Mouse (Mus musculus) heart, postnatal 0 days (tissue): ENCODE results near the gene Bptf. TPM values are rescaled to one million over a fixed set of nuclear protein-coding genes. Genes with fewer than 3 reads are reported as not detected.

Source experiments
- ATAC-seq: fragments of 200-750 bp; cut with Nextera tagmentation; 2 replicates; pipeline ENCODE4 v1.8.0; 2017; ENCODE audit warnings: low read depth, moderate number of reproducible peaks, moderate library complexity; ENCODE audit not compliant: insufficient read depth
- DNase-seq: peaks from one replicate; pipeline ENCODE4 v3.0.0-alpha.2; 2016; ENCODE audit warnings: low spot score
- H3K27ac ChIP-seq: fragments of 300-500 bp; sonication (generic); 2 replicates; pipeline ENCODE4 v1.5.1; 2014; ENCODE audit warnings: low read depth, mild to moderate bottlenecking
- H3K27me3 ChIP-seq: fragments of 300-500 bp; sonication (generic); 2 replicates; pipeline ENCODE4 v1.6.1; 2014; ENCODE audit warnings: low read length, mixed read lengths; ENCODE audit not compliant: control insufficient read depth, insufficient read depth
- H3K36me3 ChIP-seq: fragments of 300-500 bp; sonication (generic); replicated peaks from 2 replicates; pipeline ENCODE4 v1.6.1; 2014; ENCODE audit warnings: low read length, mixed read lengths; ENCODE audit not compliant: control insufficient read depth, insufficient read depth
- H3K4me1 ChIP-seq: fragments of 300-500 bp; sonication (generic); 2 replicates; pipeline ENCODE4 v1.6.1; 2014; ENCODE audit warnings: antibody characterized with exemption; ENCODE audit not compliant: control insufficient read depth, insufficient read depth
- H3K4me2 ChIP-seq: fragments of 300-500 bp; sonication (generic); 2 replicates; pipeline ENCODE4 v1.6.1; 2014; ENCODE audit warnings: low read depth, mild to moderate bottlenecking, low read length, moderate library complexity
- H3K4me3 ChIP-seq: fragments of 300-500 bp; sonication (generic); 2 replicates; pipeline ENCODE4 v1.5.1; 2014; ENCODE audit warnings: low read depth, low read length
- H3K9ac ChIP-seq: fragments of 300-500 bp; sonication (generic); replicated peaks from 2 replicates; pipeline ENCODE4 v1.6.1; 2014; ENCODE audit warnings: low read depth, low read length, mixed read lengths
- H3K9me3 ChIP-seq: fragments of 300-500 bp; sonication (generic); replicated peaks from 2 replicates; pipeline ENCODE4 v1.6.1; 2016; ENCODE audit warnings: low read length; ENCODE audit not compliant: control insufficient read depth
- CTCF ChIP-seq: IDR thresholded peaks from 2 replicates; pipeline ENCODE4 v1.5.1; 2016; ENCODE audit warnings: antibody characterized with exemption, control low read depth, low read depth
- EP300 ChIP-seq: IDR thresholded peaks from 2 replicates; pipeline ENCODE4 v1.6.1; 2016; ENCODE audit warnings: antibody characterized with exemption, low read depth
- WGBS: fragments of 180-500 bp; shearing (Covaris S2); extraction: QIAGEN DNeasy Blood & Tissue Kit; methylation state at CpG from one replicate; pipeline ENCODE4 v1.1.7; 2014; 5-methylcytosine and 5-hydroxymethylcytosine counted together
- polyA plus RNA-seq: library from polyadenylated mRNA; unstranded; fragments of >200 nt; fragmentation: Nextera tagmentation; extraction: Ambion mirVana; gene quantifications from 2 replicates; pipeline ENCODE4 v1.2.1, GENCODE M21; 2015
- total RNA-seq: library from RNA; depleted of rRNA; stranded (reverse); fragments of >200 nt; gene quantifications from 2 replicates; pipeline ENCODE4 v1.2.3, GENCODE M21; 2014; ENCODE audit warnings: low replicate concordance

The Bptf gene
- total and polyA plus RNA-seq, 2 experiments from 2014 or later: 11.8 to 13.7 TPM

GRCm38 (mm10) chr11:107106978-107107724, 24.8 kb downstream of the Bptf start:
- 57% methylated on average over 12 of the region's 12 CpGs for WGBS
- H3K9ac ChIP-seq: no peak overlapping the region
- H3K27me3 ChIP-seq: no peaks in the 10 kb centered on the region
- TF ChIP-seq EP300 (no peak), CTCF (no peak)
- H3K9me3 ChIP-seq: no peaks in the 10 kb centered on the region
- peaks cover 16% of the 10 kb centered on the region for H3K36me3 ChIP-seq
- H3K27ac ChIP-seq: peak overlapping the region; percentile 30; the same call in 1 of the 2 replicates
- H3K4me3 ChIP-seq: no peak overlapping the region
- H3K4me2 ChIP-seq: no peak overlapping the region
- DNase-seq (no peak), ATAC-seq (no peak)
- peaks cover 17% of the 10 kb centered on the region for H3K4me1 ChIP-seq

GRCm38 (mm10) chr11:107106461-107106860, 25.5 kb downstream of the Bptf start:
- Histone ChIP-seq H3K27ac (no peak overlapping the region; the same call in 1 of the 2 replicates), H3K9ac (no peak overlapping the region), H3K9me3 (no peaks in the 10 kb centered on the region), H3K36me3 (peaks cover 13% of the 10 kb centered on the region), H3K4me1 (peaks cover 24% of the 10 kb centered on the region), H3K4me2 (no peak overlapping the region), H3K4me3 (no peak overlapping the region), H3K27me3 (no peaks in the 10 kb centered on the region)
- TF ChIP-seq CTCF (no peak), EP300 (no peak)
- no peak for DNase-seq
- WGBS: 86% methylated on average over 7 of the region's 8 CpGs
- no peak for ATAC-seq

GRCm38 (mm10) chr11:107105227-107105626, 26.7 kb downstream of the Bptf start:
- Histone ChIP-seq H3K9me3 (no peaks in the 10 kb centered on the region), H3K36me3 (peaks cover 1% of the 10 kb centered on the region; the same call in 1 of the 2 replicates), H3K4me3 (no peak overlapping the region), H3K4me2 (no peak overlapping the region), H3K27ac (no peak overlapping the region), H3K9ac (no peak overlapping the region), H3K4me1 (peaks cover 32% of the 10 kb centered on the region), H3K27me3 (no peaks in the 10 kb centered on the region)
- TF ChIP-seq CTCF (peak; percentile 85), EP300 (no peak)
- DNase-seq (no peak), ATAC-seq (no peak)
- WGBS: 59% methylated on average over 5 of the region's 5 CpGs

- H3K36me3 ChIP-seq: peaks cover 10% of the 10 kb centered on the region; the same call in 1 of the 2 replicates
- H3K27ac ChIP-seq: peak overlapping the region; percentile 73
- H3K4me1 ChIP-seq: peaks cover 32% of the 10 kb centered on the region
- ATAC-seq: no peak
- H3K9me3 ChIP-seq: no peaks in the 10 kb centered on the region
- DNase-seq: no peak
- no peak overlapping the region for H3K9ac ChIP-seq
- no peaks in the 10 kb centered on the region for H3K27me3 ChIP-seq
- TF ChIP-seq CTCF (no peak), EP300 (no peak)
- H3K4me2 ChIP-seq: no peak overlapping the region
- 74% methylated on average over 2 of the region's 2 CpGs for WGBS
- no peak overlapping the region for H3K4me3 ChIP-seq
These were observed 28.2 kb downstream of the Bptf start for GRCm38 (mm10) chr11:107103736-107104135.

- peaks cover 15% of the 10 kb centered on the region for H3K36me3 ChIP-seq
- TF ChIP-seq EP300 (no peak), CTCF (no peak)
- DNase-seq (no peak), ATAC-seq (no peak)
- no peak overlapping the region for H3K4me3 ChIP-seq
- H3K9me3 ChIP-seq: no peaks in the 10 kb centered on the region
- H3K27ac ChIP-seq: peak overlapping the region; percentile 73
- no peaks in the 10 kb centered on the region for H3K27me3 ChIP-seq
- peaks cover 32% of the 10 kb centered on the region for H3K4me1 ChIP-seq
- WGBS: 39% methylated on average over 2 of the region's 2 CpGs
- no peak overlapping the region for H3K4me2 ChIP-seq
- no peak overlapping the region for H3K9ac ChIP-seq
These were observed 28.7 kb downstream of the Bptf start for GRCm38 (mm10) chr11:107103224-107103589.
